Mouse (Mus musculus) forebrain, embryonic 12.5 days (tissue): ENCODE results near the gene Trappc6a. TPM values are rescaled to one million over a fixed set of nuclear protein-coding genes. Genes with fewer than 3 reads are reported as not detected.

Experiments used
- ATAC-seq: fragments of 200-750 bp; cut with Nextera tagmentation; 2 replicates; pipeline ENCODE4 v1.8.0; 2017; ENCODE audit warnings: moderate TSS enrichment; ENCODE audit not compliant: low FRiP score
- H3K27ac ChIP-seq: fragments of 300-500 bp; sonication (generic); 2 replicates; pipeline ENCODE4 v1.5.1; 2016; ENCODE audit warnings: mild to moderate bottlenecking
- H3K27me3 ChIP-seq: fragments of 300-500 bp; sonication (generic); 2 replicates; pipeline ENCODE4 v1.6.1; 2016; ENCODE audit warnings: mild to moderate bottlenecking
- H3K36me3 ChIP-seq: fragments of 300-500 bp; sonication (generic); replicated peaks from 2 replicates; pipeline ENCODE4 v1.6.1; 2016; ENCODE audit warnings: mild to moderate bottlenecking
- H3K4me1 ChIP-seq: fragments of 300-500 bp; sonication (generic); 2 replicates; pipeline ENCODE4 v1.6.1; 2016
- H3K4me2 ChIP-seq: fragments of 300-500 bp; sonication (generic); 2 replicates; pipeline ENCODE4 v1.6.1; 2016; ENCODE audit warnings: mild to moderate bottlenecking, moderate library complexity
- H3K4me3 ChIP-seq: fragments of 300-500 bp; sonication (generic); replicated peaks from 2 replicates; pipeline ENCODE4 v1.5.1; 2016; ENCODE audit warnings: mild to moderate bottlenecking
- H3K9ac ChIP-seq: fragments of 300-500 bp; sonication (generic); 2 replicates; pipeline ENCODE4 v1.6.1; 2016; ENCODE audit warnings: mild to moderate bottlenecking
- H3K9me3 ChIP-seq: fragments of 300-500 bp; sonication (generic); 2 replicates; pipeline ENCODE4 v1.6.1; 2016
- WGBS: fragments of 180-500 bp; shearing (Covaris S2); methylation state at CpG from one replicate; pipeline ENCODE4 v1.1.7; 2016; 5-methylcytosine and 5-hydroxymethylcytosine counted together
- polyA plus RNA-seq: library from polyadenylated mRNA; unstranded; fragments of >200 nt; fragmentation: Nextera tagmentation; extraction: Ambion mirVana; gene quantifications from 2 replicates; pipeline ENCODE4 v1.2.1, GENCODE M21; 2016

Gene Trappc6a
- polyA plus RNA-seq, 1 experiment from 2014 or later: 43.6 TPM

- no peak for ATAC-seq
- Histone ChIP-seq H3K36me3 (no peaks in the 10 kb centered on the region), H3K9ac (no peak overlapping the region), H3K9me3 (no peaks in the 10 kb centered on the region), H3K4me2 (no peak overlapping the region), H3K4me1 (peaks cover 8% of the 10 kb centered on the region), H3K27me3 (peaks cover 97% of the 10 kb centered on the region), H3K4me3 (no peak overlapping the region), H3K27ac (no peak overlapping the region)
- WGBS: 20% methylated on average over 22 of the region's 23 CpGs
Measured at GRCm38 (mm10) chr7:19469404-19469803, 38.8 kb upstream of the Trappc6a start.

- Histone ChIP-seq H3K36me3 (no peaks in the 10 kb centered on the region), H3K4me2 (no peak overlapping the region), H3K27me3 (peaks cover 97% of the 10 kb centered on the region), H3K9ac (no peak overlapping the region), H3K4me3 (no peak overlapping the region), H3K4me1 (peaks cover 3% of the 10 kb centered on the region), H3K9me3 (no peaks in the 10 kb centered on the region), H3K27ac (no peak overlapping the region)
- WGBS: 13% methylated on average over 14 of the region's 14 CpGs
- no peak for ATAC-seq
Measured at GRCm38 (mm10) chr7:19470308-19470707, 37.9 kb upstream of the Trappc6a start.

DNA sequence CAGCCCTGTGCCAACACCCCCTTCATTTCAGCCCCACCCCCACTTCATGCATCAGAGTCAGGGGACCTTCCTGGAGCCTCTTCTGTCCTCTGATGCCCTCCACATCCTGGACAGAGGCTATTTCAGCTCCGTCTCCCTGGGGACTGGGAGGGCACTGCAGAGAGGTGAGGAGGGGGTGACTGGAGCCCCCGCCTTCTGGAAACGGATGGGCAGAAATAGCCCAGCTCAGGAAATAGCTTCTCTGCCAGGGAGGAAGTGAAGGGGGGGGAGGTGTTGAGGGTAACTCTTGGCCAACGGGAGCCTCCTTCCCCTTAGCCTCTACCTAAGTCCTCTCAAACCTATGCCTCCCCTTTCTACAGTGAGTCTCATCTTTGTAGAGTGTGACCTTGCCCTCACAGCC is 35.8 kb upstream of the Trappc6a start:
- H3K4me1 ChIP-seq: peaks cover 3% of the 10 kb centered on the region; the same call in 1 of the 2 replicates
- 54% methylated on average over 4 of the region's 4 CpGs for WGBS
- no peaks in the 10 kb centered on the region for H3K36me3 ChIP-seq
- H3K27me3 ChIP-seq: peaks cover 92% of the 10 kb centered on the region
- no peaks in the 10 kb centered on the region for H3K9me3 ChIP-seq
- no peak for ATAC-seq
- H3K4me3 ChIP-seq: no peak overlapping the region
- H3K9ac ChIP-seq: no peak overlapping the region
- no peak overlapping the region for H3K4me2 ChIP-seq
- H3K27ac ChIP-seq: no peak overlapping the region

- H3K27me3 ChIP-seq: peaks cover 93% of the 10 kb centered on the region
- H3K27ac ChIP-seq: 0 out of 2 replicates have a peak overlapping the region, but pooled peaks have one; percentile 47
- H3K9me3 ChIP-seq: no peaks in the 10 kb centered on the region
- 1% methylated on average over 55 of the region's 89 CpGs for WGBS
- H3K4me2 ChIP-seq: peak overlapping the region; percentile 70
- ATAC-seq: peak; percentile 92
- H3K4me3 ChIP-seq: peak overlapping the region; percentile 53
- H3K9ac ChIP-seq: peak overlapping the region; percentile 54
- H3K4me1 ChIP-seq: peaks cover 3% of the 10 kb centered on the region; the same call in 1 of the 2 replicates
- no peaks in the 10 kb centered on the region for H3K36me3 ChIP-seq
Measured at GRCm38 (mm10) chr7:19473875-19474443, 34.2 kb upstream of the Trappc6a start.

GRCm38 (mm10) chr7:19477084-19477483 is 31.1 kb upstream of the Trappc6a start:
- H3K4me3 ChIP-seq: no peak overlapping the region
- no peak overlapping the region for H3K27ac ChIP-seq
- H3K9ac ChIP-seq: no peak overlapping the region
- H3K27me3 ChIP-seq: peaks cover 70% of the 10 kb centered on the region
- no peaks in the 10 kb centered on the region for H3K9me3 ChIP-seq
- WGBS: 79% methylated on average over 2 of the region's 2 CpGs
- peaks cover 3% of the 10 kb centered on the region; the same call in 1 of the 2 replicates for H3K4me1 ChIP-seq
- H3K4me2 ChIP-seq: no peak overlapping the region
- no peak for ATAC-seq
- H3K36me3 ChIP-seq: no peaks in the 10 kb centered on the region

- ATAC-seq: no peak
- Histone ChIP-seq H3K27me3 (peaks cover 62% of the 10 kb centered on the region), H3K27ac (no peak overlapping the region), H3K9me3 (no peaks in the 10 kb centered on the region), H3K9ac (no peak overlapping the region), H3K36me3 (no peaks in the 10 kb centered on the region), H3K4me1 (peaks cover 3% of the 10 kb centered on the region; the same call in 1 of the 2 replicates), H3K4me3 (no peak overlapping the region), H3K4me2 (no peak overlapping the region)
- WGBS: 27% methylated on average over 14 of the region's 14 CpGs
Measured at GRCm38 (mm10) chr7:19477624-19478384, 30.4 kb upstream of the Trappc6a start.

GRCm38 (mm10) chr7:19483281-19483680 is 24.9 kb upstream of the Trappc6a start:
- no peaks in the 10 kb centered on the region for H3K9me3 ChIP-seq
- H3K36me3 ChIP-seq: no peaks in the 10 kb centered on the region
- peaks cover 43% of the 10 kb centered on the region for H3K27me3 ChIP-seq
- H3K4me1 ChIP-seq: no peaks in the 10 kb centered on the region
- H3K4me2 ChIP-seq: no peak overlapping the region
- no peak overlapping the region for H3K27ac ChIP-seq
- H3K9ac ChIP-seq: no peak overlapping the region
- 84% methylated on average over 8 of the region's 8 CpGs for WGBS
- no peak for ATAC-seq
- H3K4me3 ChIP-seq: no peak overlapping the region

DNA sequence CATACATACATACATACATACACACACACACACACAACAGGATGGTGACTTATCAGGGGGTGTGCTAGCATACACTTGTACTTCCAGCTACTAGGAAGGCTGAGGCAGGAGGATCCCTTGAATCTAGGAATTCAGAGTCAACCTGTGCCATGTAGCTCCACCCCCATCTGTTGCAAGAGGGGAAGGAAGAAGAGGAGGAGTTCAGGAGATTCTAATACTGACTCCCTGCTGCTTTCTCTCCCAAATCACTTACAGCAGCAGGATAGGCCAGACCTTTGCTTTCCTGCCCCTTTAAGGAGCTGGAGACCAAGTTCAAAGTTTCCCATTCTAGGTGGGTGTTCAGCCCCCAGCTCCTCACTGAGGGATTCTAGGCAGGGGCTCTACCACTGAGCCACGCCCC is 22.7 kb upstream of the Trappc6a start:
- H3K9ac ChIP-seq: no peak overlapping the region
- H3K27ac ChIP-seq: no peak overlapping the region
- WGBS: 100% methylated on average over 1 of the region's 1 CpGs
- H3K36me3 ChIP-seq: no peaks in the 10 kb centered on the region
- H3K4me2 ChIP-seq: no peak overlapping the region
- H3K4me3 ChIP-seq: no peak overlapping the region
- no peak for ATAC-seq
- no peaks in the 10 kb centered on the region for H3K9me3 ChIP-seq
- H3K27me3 ChIP-seq: peaks cover 52% of the 10 kb centered on the region
- H3K4me1 ChIP-seq: peaks cover 4% of the 10 kb centered on the region; the same call in 1 of the 2 replicates

- Histone ChIP-seq H3K9me3 (no peaks in the 10 kb centered on the region), H3K36me3 (no peaks in the 10 kb centered on the region), H3K9ac (no peak overlapping the region), H3K4me1 (peaks cover 4% of the 10 kb centered on the region), H3K27me3 (peaks cover 63% of the 10 kb centered on the region), H3K27ac (no peak overlapping the region), H3K4me3 (no peak overlapping the region), H3K4me2 (no peak overlapping the region)
- WGBS: 93% methylated on average over 7 of the region's 7 CpGs
- ATAC-seq: no peak
Measured at GRCm38 (mm10) chr7:19486549-19486948, 21.6 kb upstream of the Trappc6a start.

GRCm38 (mm10) chr7:19489525-19489924 is 18.7 kb upstream of the Trappc6a start:
- Histone ChIP-seq H3K9ac (no peak overlapping the region; the same call in 1 of the 2 replicates), H3K4me1 (peaks cover 9% of the 10 kb centered on the region), H3K27me3 (peaks cover 83% of the 10 kb centered on the region), H3K27ac (no peak overlapping the region), H3K4me2 (peak overlapping the region; percentile 43), H3K9me3 (no peaks in the 10 kb centered on the region), H3K36me3 (no peaks in the 10 kb centered on the region), H3K4me3 (peak overlapping the region; percentile 25)
- no peak for ATAC-seq
- 1% methylated on average over 26 of the region's 31 CpGs for WGBS

GRCm38 (mm10) chr7:19491731-19492130 is 16.5 kb upstream of the Trappc6a start:
- no peak overlapping the region for H3K27ac ChIP-seq
- no peak for ATAC-seq

DNA sequence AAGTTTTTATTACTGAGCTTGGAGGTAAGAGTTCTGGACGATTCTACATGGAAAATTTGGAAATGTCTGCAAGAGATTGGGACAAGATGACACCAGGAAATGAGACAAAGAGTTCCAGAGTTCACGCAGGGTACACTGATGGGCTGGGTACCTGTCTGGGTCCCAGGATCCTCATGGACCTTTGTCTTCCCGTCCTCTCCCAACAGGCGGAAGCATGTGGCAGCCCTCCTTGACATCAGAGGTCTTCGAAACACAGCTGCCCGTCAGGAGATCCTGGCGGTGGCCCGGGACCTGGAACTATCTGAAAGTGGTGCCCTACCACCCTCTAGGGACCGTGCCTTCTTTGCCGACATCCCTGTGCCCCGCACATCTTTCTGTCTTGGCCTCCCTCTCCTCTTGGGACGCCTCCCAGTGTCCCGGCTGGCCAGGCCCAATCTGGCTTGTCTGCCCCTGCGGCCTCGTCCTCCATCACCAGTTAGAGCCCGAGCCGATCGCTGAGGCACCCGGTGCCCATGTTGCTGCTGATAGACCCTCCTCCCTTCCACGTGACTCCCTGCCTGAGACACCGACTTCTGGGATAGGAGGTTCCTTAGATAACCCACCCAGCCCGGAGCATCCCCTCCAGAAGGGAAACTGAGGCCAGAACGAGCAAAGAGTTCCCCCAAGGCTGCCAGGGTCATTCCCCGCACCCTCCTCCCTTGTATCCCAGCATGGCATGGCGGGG is 13.3 kb upstream of the Trappc6a start:
- WGBS: 85% methylated on average over 25 of the region's 25 CpGs
- H3K9me3 ChIP-seq: no peaks in the 10 kb centered on the region
- H3K4me3 ChIP-seq: no peak overlapping the region
- H3K27ac ChIP-seq: no peak overlapping the region
- H3K4me1 ChIP-seq: peaks cover 5% of the 10 kb centered on the region; the same call in 1 of the 2 replicates
- no peak for ATAC-seq
- H3K27me3 ChIP-seq: peaks cover 44% of the 10 kb centered on the region
- no peak overlapping the region for H3K4me2 ChIP-seq
- no peak overlapping the region for H3K9ac ChIP-seq
- no peaks in the 10 kb centered on the region for H3K36me3 ChIP-seq

More at GRCm38 (mm10) chr7:19491731-19492130, 16.5 kb upstream of the Trappc6a start:
- H3K4me3 ChIP-seq: peak overlapping the region; percentile 17
- WGBS: 1% methylated on average over 26 of the region's 26 CpGs
- no peaks in the 10 kb centered on the region for H3K9me3 ChIP-seq
- no peak overlapping the region for H3K9ac ChIP-seq
- peaks cover 9% of the 10 kb centered on the region for H3K4me1 ChIP-seq
- H3K36me3 ChIP-seq: no peaks in the 10 kb centered on the region
- H3K4me2 ChIP-seq: peak overlapping the region; percentile 39
- H3K27me3 ChIP-seq: peaks cover 74% of the 10 kb centered on the region
